Mouse (Mus musculus) cerebellum, adult 2 months (tissue): ENCODE data around the gene Vav2.

Experiments used
- CTCF ChIP-seq: fragments of 200-500 bp; IDR thresholded peaks from 2 replicates; pipeline ENCODE4 v1.5.1; 2011; ENCODE audit warnings: low read depth, mild to moderate bottlenecking, control low read depth, low read length, moderate library complexity, borderline replicate concordance; ENCODE audit not compliant: insufficient read depth
- POLR2A ChIP-seq: fragments of 200-500 bp; IDR thresholded peaks from 2 replicates; pipeline ENCODE4 v1.6.1; 2011; ENCODE audit warnings: low read length, control low read depth, borderline replicate concordance; ENCODE audit not compliant: insufficient read depth

GRCm38 (mm10) chr2:27418577-27419070 is 8.2 kb downstream of the Vav2 start:
- TF ChIP-seq CTCF (no peak), POLR2A (no peak)
